Mouse (Mus musculus) testis, postnatal 14 days (tissue): Measurements from ENCODE around the gene Socs3.

ENCODE experiments used
- DNase-seq: peaks from one replicate; pipeline ENCODE4 v3.0.0; 2021; ENCODE audit warnings: low spot score

The Socs3 gene

DNA sequence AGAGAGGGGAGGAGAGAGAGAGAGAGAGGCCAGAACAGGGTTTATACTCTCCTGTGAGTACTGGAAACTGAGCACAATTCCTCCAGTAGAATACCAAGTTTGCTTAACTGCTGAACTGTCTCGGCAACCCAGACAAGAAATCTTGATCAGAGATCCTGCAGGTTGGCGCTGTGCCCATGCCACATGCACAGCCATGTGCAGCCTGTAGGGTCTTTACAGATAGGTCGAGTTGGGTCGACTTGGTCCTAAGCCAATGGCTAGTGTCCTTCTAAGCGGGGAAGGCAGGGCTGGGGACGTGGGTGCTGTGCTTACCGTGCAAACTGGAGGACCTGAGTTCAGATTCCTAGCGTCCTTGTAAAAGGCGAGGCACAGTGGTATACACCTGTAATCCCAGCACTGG, 15.0 kb downstream of the Socs3 start:
- no peak for DNase-seq

DNA sequence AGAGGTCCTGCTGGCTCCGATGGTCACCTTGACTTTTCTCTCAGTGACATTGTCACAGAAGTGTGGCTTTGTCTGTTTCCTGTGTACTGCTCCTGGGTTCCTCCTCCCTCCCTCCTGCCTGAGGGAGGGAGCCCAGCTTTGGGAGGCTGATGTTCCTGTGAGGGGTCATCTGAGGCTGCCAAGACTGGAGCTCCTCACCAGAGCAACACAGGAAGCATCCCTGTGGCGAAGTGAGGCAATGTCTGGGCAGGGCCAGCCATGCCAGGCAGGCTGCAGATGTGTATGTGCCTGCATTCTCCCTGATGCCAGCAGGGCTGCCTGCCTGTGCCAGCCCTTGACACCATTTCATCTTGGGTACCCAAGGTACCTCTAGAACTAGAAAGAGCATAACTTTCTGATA, 15.8 kb downstream of the Socs3 start:
- DNase-seq, result no peak

DNA sequence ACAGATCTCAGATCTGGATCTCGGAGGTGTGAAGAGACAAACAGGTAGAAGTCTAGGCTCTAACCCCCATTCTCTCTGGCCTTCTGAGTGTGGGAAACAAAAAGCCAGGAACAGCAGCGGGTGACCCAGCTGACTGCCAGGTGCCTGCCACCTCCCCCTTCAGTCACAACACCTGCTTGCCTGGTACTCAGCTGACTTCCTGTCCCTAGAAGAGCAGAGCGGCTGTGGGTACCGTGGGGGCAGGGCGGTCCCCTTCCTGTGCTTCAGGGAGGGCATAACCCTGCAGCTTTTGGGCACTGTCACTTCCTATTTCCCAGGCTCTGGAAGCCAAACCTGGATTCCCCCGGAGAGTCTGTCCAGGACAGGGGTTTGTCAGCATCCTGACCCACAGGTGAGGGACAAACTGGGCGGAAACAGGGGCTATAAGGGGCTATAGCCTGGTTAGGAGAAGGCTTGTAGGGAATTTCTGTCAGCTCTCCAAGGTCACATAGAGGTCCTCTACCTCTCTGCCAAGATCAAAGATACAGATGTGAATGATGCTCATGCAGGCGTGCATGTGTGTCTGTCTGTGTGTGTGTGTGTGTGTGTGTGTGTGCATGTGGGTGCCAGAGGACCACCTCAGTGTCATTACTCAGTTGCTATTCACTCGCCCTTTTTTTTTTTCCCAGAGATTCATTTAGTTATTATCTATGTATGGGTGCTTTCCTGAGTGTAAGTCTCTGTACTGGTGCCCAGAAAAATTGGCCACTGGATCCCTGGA, 17.5 kb downstream of the Socs3 start:
- no peak for DNase-seq

DNA sequence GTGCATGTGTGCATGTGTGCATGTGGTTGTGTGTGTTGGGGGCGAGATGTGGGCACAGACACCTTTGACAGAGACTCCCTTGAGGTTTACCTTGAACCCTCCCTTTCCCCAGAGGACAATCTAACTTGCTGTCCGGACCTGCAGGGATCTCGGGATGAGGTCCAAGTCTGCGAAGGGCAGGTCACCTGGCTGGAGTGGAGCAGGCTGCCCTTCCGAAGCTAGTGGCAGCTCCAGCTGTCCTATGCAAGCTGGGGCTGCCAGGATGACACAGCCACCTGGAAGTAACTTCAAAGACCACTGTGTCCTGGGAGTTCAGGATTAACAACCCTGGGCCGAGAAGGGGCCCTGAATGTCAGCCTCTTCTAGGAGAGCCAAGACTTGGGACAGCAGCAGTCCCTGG, 18.5 kb downstream of the Socs3 start:
- no peak for DNase-seq

DNA sequence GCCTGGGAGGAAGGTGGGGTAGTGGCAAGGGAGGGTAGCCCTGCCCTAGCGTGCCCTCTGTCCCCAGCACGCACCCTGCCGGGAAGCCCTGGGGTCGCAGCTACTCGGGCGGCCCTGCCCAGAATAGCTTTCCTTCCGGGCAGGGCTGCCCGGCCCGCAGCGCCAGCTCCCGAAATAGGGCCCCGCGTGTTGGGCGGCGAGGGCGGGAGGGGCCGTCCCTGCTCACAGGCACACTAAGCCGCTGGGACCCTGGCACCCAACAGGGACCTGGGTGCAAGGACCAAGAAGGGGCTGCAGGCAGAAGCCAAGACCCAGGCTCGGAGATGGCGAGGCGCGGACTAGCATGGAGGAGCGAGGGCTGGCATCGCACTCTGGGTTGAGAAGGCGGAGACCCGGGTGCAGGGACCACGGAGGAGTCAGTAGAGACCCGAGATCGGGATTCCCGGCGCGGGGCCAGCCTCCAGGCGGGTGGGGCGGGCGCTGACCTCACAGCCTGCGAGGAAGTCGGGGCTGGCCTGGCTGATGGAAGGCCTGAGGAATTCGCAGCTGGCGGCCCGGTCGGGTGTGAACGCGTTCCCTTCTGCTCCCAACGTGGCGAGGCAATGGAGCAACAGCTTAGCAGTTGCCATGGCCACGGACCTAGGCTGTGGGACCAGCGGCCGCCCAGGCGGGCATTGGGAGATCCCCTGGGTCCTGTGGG, 20.3 kb downstream of the Socs3 start:
- peak; percentile 75 for DNase-seq

DNA sequence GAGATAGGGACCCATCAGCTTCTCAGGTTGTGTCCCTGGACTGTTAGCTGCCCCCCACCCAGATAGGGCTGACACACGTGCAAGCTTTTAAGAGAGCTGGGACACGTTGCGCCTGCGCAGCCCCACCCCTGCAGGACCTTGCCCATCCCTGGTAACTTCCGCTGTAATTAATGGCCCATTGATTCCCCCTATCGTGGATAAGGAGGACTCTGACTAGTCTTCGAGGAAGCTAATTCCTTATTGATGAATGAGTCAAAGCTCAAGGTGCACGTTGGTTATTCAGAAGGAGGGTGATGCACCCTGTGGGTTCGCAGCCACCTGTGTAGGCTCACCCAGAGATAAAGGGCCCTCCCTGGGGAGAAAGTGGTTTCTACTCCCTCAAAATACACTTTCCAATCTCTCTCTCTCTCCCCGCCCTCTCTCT, 22.8 kb downstream of the Socs3 start:
- no peak for DNase-seq

DNA sequence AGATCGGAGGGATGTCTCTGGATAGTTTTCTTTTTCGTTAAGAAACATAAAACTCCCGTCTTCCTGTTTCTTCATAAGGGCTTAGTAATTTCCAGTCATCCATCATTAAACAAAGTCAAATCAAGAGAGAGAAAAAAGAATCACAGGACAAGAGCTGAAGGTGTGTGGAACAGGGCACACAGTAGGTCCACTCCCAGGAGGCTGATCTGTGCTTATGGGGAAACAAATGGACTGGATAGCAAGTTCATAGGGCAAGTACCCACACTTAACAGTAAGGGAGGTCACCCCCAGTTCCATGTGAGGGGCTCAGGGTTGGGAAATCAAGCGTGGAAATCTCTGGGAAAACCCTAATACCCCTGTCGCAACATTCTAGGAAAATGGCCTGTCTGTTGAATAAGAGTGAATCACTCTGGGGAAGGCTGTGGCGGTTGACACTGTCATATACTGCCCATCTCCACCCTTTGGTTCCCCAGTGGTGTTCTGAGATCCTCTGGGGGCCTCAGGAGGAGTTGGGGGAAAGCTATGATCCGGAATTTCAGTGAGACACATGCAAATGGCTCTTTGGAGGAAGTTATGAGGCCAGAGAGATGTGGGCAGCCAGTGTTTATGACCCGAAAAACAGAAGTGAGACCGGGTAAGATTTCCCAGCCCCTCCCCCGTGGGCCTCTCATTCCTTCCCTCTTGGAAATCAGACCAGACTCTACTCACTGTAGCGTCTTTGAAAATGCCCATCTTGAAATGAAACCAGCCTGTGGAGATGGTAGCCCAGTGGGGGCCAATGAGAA, 23.5 kb downstream of the Socs3 start:
- no peak for DNase-seq

DNA sequence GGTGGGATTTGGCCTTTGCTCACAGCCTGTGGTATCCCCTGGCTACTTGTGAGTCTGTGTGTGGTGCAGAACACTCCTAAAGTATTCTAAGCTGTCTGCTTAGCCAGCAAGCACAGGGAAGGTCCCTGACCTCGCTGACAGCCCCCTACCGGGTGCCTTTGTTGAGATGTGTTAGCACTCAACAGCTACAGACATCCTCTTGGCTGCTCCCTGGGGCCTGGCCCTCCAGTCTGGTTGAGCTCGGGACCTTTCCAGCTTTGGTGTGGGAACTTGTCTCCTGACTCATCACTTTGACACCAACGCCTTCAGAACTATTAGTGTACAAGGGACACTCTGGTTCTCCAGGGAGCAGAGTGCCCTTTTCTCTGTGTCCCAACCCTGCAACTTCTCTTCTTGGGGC, 28.0 kb downstream of the Socs3 start:
- DNase-seq, result no peak

DNA sequence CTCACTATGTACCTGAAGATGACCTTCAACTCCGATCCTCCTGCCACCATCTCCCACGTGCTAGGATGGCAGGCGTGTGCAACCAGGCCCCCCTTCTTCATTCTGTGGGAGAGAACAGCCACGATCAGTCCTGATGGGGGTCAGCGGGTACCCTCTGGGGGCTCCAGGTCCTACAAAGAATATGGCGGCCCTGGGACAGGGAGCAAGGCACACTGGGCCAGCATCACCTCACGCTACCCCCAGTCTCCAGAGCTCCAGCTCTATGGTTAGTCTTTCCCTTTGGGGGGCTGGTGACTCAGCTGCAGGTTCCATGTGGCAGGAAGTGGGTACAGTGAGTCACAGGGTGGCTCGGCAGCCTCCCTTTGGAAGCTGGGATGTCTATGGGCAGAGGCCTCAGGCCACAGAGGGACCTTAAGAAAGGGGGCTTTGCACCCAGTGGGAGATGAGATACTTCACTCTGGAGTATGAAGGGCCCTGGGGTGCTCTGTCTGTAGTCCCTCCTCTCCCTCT, 28.5 kb downstream of the Socs3 start:
- DNase-seq, result no peak

DNA sequence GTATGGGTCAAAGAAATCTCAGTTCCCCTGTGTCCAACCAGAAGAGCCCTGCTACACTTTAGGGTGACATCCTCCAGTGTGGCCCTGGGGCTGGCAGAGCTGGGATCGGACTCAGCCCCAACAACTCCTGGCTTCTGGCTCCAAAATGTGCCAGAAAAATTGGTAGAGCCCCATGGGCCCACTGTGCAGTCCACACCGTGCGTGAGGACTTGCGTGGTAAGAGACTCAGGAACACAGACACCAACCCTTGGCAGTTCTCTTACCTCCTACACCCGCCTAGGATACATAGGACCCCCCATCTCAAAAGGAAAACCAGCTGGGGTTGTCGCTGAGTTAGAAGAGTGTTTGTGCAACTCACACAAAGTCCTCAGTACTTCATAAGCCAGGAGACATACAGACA, 29.0 kb downstream of the Socs3 start:
- no peak for DNase-seq

DNA sequence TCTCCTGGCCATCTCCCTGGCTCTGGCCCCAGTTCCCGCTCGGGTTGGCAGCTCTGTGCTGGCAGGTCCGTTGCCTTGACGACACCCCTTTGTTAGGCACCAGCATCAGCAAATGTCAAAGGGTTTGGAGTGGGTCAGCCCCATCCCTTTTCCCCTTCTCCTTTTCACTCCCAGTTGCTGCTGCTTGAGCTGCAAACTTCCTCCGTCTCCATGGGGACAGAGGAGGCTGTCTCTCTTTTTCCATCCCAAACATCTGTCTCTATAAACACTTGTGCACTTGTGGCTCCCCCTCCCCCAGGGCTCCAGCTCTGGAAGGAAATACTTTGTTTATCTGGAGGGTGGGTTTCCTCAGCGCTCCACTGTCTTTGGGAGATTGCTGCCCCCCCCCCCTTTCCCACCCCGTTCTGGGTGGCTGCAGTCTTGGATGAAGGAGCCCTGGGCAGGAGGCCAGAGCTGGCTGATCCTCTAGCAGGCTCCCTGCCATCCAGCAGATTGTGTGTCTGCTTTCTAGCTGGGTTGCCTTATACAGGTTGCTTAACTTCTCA, 30.0 kb downstream of the Socs3 start:
- peak; percentile 58 for DNase-seq

DNA sequence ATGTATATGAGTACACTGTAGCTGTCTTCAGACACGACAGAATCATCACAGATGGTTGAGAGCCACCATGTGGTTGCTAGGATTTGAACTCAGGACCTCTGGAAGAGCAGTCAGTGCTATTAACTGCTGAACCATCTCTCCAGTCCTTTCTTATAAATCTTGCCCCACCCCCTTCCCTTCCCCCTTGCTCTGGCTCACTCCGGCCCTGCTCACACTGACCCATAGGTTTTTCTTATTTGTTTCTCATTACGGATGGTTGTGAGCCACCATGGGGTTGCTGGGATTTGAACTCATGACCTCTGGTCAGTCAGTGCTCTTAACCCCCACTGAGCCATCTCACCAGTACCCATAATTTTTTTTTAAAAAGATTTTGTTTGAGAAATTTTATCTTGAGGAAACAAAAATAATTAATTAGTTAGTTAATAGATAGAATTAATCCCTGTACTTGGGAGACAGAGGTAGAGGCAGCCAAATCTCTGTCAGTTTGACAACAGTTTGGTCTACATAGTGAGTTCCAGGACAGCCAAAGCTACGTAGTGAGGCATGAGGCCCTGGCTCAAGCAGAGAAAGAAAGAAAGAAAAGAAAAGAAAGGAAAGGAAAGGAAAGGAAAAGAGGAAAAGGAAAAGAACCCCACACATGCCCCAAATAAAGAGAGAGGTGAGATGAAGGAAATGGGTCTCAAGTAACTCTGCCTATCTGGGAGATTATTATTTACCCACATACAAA, 30.7 kb downstream of the Socs3 start:
- DNase-seq, result no peak

DNA sequence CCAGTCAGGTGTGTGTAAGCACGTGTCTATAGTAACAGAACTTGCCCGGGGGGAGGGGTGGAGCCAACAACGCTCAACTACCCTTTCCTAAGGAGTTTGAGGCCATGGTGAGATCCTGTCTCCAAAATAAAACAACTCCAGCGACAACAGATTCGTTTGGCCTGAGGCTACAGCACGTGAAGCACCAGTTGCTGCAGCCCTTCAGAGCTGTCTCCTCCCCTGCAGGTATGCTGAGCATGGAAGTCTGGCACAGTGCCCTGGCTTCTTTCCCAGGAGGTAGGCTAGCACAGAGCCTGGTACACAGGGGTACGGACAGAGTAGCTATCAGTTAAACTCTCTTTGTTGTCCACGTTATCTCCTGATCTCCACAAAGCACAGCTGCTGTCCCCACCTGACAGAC, 33.6 kb downstream of the Socs3 start:
- peak; percentile 61 for DNase-seq

DNA sequence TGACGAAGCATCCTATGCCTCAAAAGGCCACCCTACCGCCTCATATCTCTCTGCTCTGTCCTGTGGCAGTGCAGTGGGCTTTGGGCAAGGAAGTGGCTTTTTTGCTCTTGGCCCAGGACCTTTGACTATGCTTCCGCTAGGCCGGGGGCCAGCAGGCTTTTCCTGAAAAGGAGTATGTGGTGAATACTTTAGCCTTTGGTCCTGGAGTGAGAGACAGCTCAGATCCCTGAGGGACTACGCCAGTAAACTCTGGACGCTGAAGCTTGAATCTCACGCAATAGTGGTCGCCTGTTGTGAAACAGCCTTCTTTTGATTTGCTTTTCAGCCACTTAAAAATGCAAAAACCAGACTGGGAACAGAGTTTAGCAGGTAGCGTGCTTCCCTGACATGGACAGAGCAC, 34.2 kb downstream of the Socs3 start:
- DNase-seq, result no peak

DNA sequence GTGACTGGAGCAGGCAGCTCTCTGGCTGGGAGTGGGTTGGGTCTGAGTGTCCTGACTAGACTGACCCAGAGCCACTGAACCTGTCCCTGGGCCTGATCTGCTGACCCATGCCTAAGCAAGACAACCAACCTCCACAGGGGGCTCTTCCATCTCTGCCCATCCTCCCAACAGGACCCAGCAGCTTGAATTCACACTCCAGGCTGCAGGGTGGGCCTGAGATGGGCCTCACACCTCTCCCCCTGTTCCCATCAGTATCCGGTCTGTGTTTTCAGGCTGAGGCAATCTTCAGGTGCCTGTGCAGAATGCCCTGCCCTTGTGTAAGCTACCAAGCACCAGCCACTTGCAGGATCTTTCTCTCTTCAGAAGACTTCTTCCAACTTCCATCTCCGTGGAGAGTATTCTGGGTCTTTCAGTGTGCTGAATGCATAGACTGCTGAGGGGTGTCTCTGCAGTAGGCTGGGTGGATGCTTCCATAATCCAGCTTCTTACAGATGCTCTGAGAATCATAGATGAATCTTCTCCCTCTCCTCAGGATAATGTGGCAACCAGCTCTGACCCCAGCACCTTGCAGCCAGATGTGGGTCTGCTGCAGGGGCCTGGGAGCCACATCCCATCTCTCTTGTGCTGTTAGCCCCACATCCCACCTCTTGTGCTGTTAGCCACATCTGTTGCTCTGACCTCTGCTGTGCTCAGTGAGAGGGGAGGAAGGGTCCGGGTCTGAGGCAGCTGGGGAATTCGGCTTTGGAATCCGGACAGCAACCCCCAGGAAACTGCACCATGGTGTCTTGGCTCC, 35.1 kb downstream of the Socs3 start:
- DNase-seq, result no peak

DNA sequence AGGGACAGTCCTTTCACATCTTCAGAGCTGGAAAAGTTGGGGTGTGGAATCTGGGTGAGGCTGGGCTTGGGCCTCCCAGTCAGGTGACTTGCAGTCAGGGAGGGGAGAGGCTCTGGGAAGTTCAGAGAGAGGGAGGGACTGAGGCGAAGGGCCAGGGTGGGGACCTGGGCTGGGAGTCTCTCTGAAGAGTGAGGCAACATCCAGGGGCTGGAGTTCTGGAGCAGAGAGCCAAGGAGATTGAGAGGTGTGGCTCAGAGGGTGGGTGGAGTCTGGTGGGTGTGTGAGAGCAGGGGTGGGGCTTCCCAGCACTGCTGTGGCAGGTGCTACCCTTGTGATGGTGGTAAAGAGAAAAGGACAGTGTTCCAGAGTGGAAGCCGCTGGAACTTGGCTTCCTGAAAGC, 35.7 kb downstream of the Socs3 start:
- peak; percentile 55 for DNase-seq

DNA sequence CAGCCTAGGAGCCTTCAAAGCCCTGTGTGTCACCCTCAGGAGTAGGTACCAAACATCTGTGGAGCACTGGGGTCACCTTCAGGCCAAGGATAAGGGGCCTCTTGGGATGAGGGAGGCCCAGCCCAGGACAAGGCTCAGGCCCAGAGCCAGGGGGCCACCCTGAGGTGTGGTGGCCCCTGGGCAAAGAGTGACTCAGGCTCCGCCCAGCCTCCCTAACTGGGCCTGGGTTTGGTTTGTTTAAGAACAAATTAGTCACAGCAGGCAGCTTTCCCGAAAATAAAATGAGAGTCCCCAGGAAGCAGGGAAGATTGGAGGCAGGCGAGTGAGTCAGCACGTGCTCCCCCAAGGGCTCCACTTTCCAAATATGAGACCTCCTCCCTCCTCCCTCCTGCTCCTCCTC, 37.7 kb downstream of the Socs3 start:
- no peak for DNase-seq

DNA sequence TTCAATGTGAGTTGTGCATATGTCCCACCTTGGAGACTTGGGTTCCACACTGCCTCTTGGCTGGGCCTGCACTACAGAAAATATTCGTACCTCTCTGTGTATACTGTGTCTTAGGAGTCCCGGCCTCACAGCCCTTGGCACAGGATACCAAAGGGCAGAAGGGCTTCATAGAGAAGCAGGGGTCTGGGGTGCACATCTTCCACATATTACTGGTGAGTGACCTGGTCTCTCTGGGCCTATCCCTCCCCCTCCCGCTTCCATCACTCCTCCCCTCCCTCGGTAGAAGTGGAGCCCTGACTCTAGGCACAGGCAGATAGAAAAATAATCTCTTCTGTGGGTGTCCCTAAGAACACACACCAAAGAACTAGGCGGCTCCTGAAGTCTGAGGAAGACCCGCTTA, 38.3 kb downstream of the Socs3 start:
- DNase-seq, result no peak

DNA sequence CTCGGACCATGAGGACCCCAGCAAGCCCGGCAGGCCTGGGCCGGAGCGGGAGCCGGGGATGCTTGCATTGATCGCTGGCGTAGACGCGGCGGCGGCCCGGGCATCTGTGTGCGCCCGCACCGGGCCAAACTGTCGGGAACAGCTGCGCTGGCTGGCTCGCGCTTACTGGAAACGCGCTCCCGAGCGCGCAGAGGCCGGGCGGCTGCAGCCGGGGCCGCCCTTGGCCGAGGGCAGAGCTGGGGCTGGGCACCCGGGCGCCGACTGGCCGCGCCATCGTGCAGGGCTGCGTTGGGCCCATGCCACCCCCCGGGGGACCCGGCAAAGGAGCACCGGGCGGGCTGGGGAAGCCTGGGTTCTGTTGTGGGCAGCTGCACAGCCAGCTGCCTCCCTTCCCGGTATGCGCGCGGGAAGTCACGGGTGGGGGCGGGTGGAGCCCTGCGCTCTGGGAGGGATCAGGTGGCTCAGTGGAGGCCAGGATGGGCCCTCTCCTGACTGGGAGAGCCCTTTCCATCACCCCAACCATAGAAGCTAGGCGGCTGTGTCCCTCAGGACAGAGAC, 39.0 kb downstream of the Socs3 start:
- DNase-seq, result no peak

DNA sequence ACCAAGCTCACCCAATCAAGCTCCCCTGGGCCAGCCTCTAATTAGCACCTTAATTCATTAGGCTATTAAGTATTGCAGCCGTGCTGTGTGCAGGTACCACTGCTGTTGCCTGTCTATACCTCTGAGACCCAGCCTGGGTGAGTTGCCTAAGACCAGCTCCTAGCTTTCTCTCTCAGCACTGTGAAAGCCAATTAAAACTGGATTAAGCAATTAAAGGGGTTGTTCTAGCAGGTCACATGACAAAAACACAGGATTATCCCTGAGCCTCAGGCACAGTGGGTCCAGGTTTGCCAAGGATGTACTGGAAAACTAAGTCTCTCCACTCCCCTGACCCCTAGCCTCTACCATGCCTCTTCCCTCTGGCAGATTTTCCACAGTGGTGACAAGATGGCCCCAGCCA, 44.3 kb downstream of the Socs3 start:
- DNase-seq, result no peak

DNA sequence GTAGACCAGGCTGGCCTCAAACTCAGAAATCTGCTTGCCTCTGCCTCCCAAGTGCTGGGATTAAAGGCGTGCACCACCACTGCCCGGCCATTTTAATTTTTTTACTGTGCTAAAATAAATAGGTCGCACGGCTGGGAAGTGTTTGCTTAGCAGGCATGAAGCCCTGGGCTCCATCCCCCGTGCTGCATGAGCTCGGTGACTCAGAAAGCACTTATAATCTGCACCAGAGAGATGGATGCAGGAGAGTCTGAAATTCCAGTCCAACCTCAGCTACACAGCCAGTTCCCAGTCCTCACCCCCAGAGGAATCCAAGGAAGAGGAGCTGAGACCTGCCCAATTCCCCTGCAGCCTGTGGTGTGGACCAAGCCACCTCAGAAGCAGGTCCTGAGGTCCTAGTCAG, 45.4 kb downstream of the Socs3 start:
- no peak for DNase-seq
